Mouse (Mus musculus) kidney, embryonic 14.5 days (tissue): ENCODE measurements at regions not wholly inside any gene's neighbourhood (a gene's known extent, or its start where the extent isn't known, plus 50 kb on each side); places are given as distances from the start of the nearest gene placed in this dataset.
A peak's percentile ranks its signal among the peaks of the same experiment; 100 is the strongest.

Experiments
- ATAC-seq: fragments of 200-750 bp; cut with Nextera tagmentation; 2 replicates; pipeline ENCODE4 v1.8.0; 2017; ENCODE audit warnings: moderate number of reproducible peaks, mild to moderate bottlenecking, moderate TSS enrichment, moderate library complexity; ENCODE audit not compliant: low FRiP score, low TSS enrichment
- H3K27ac ChIP-seq: fragments of 300-500 bp; sonication (generic); 2 replicates; pipeline ENCODE4 v1.5.1; 2014; ENCODE audit warnings: low read depth, mild to moderate bottlenecking, low read length, moderate library complexity, mixed read lengths
- H3K27me3 ChIP-seq: fragments of 300-500 bp; sonication (generic); 2 replicates; pipeline ENCODE4 v1.6.1; 2014; ENCODE audit warnings: mild to moderate bottlenecking, low read length; ENCODE audit not compliant: control insufficient read depth, insufficient read depth
- H3K36me3 ChIP-seq: fragments of 300-500 bp; sonication (generic); 2 replicates; pipeline ENCODE4 v1.6.1; 2014; ENCODE audit warnings: low read length, mixed read lengths; ENCODE audit not compliant: control insufficient read depth, insufficient read depth
- H3K4me1 ChIP-seq: fragments of 300-500 bp; sonication (generic); 2 replicates; pipeline ENCODE4 v1.6.1; 2014; ENCODE audit warnings: low read length, mixed read lengths; ENCODE audit not compliant: control insufficient read depth, insufficient read depth
- H3K4me2 ChIP-seq: fragments of 300-500 bp; sonication (generic); replicated peaks from 2 replicates; pipeline ENCODE4 v1.6.1; 2014; ENCODE audit warnings: low read depth, mild to moderate bottlenecking, low read length
- H3K4me3 ChIP-seq: fragments of 300-500 bp; sonication (generic); 2 replicates; pipeline ENCODE4 v1.5.1; 2014; ENCODE audit warnings: mild to moderate bottlenecking, low read length
- H3K9ac ChIP-seq: fragments of 300-500 bp; sonication (generic); 2 replicates; pipeline ENCODE4 v1.6.1; 2014; ENCODE audit warnings: low read depth, mild to moderate bottlenecking, low read length, moderate library complexity
- H3K9me3 ChIP-seq: fragments of 300-500 bp; sonication (generic); 2 replicates; pipeline ENCODE4 v1.6.1; 2016; ENCODE audit warnings: low read length; ENCODE audit not compliant: control insufficient read depth
- WGBS: fragments of 180-500 bp; shearing (Covaris S2); extraction: QIAGEN DNeasy Blood & Tissue Kit; methylation state at CpG from one replicate; pipeline ENCODE4 v1.1.7; 2014; 5-methylcytosine and 5-hydroxymethylcytosine counted together

DNA sequence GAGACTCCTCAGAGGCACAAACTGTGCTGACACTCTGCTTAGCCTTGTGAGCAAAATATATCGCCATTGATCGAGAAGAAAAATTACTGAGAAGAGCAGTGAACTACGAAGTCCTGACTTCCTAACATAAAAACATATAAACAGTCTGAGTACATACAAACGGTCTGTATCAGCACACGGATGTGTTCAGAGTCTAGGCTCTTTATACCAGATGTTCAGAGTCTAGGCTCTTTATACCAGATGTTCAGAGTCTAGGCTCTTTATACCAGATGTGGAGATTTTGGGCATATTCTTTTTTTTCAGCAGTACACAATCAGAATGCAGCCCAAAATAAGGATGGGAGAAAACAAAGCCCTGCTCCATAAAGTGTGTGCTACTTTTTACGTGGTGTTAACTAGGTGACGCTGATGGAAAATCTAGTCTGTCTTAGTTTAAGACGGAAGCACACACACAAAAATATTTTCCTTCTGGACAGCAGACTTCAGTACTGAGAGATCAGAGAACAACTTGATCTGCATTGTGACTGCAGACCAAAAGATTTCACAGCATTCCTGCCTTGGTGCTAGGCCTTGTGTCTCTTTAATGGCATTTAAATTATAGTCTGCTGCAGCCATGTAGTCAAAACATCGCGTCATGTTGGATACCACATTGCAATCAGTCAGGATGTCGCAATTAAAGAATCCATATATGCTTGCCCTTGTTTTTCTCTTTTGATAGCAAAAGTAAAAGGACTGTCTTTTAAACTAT, 233.6 kb downstream of the Ptprc start:
- ATAC-seq = no peak
- Histone ChIP-seq H3K9me3 (no peaks in the 10 kb centered on the region), H3K27ac (no peak overlapping the region), H3K9ac (no peak overlapping the region), H3K27me3 (no peaks in the 10 kb centered on the region), H3K4me1 (no peaks in the 10 kb centered on the region), H3K4me3 (no peak overlapping the region), H3K36me3 (peaks cover 16% of the 10 kb centered on the region; the same call in 1 of the 2 replicates), H3K4me2 (no peak overlapping the region)
- WGBS = 81% methylated on average over 11 of the region's 11 CpGs

DNA sequence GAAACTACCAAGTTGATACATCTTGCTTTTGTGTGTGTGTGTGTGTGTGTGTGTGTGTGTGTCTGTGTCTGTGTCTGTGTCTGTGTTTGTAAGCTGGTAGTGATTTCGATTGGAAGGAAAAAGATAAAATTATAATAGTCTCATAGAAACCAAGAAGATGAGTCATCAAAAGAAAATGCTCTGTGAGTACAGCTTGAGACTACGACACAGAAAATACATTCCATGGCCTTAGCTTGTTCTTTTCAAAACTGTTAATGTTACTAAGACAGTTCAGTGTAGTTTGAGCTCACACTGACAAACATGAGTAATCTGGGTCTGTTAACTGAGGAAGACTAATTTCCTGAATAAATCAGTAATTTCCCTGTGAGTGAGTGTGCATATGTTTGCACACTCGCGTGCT, 239.8 kb downstream of the Ptprc start:
- Histone ChIP-seq H3K9me3 (no peaks in the 10 kb centered on the region), H3K4me2 (no peak overlapping the region), H3K4me3 (no peak overlapping the region), H3K4me1 (0 out of 2 replicates have a peak, but pooled peaks cover 2% of the 10 kb centered on the region), H3K27ac (no peak overlapping the region), H3K9ac (no peak overlapping the region), H3K36me3 (peaks cover 47% of the 10 kb centered on the region; the same call in 1 of the 2 replicates), H3K27me3 (no peaks in the 10 kb centered on the region)
- no peak for ATAC-seq
- 86% methylated on average over 4 of the region's 4 CpGs for WGBS

DNA sequence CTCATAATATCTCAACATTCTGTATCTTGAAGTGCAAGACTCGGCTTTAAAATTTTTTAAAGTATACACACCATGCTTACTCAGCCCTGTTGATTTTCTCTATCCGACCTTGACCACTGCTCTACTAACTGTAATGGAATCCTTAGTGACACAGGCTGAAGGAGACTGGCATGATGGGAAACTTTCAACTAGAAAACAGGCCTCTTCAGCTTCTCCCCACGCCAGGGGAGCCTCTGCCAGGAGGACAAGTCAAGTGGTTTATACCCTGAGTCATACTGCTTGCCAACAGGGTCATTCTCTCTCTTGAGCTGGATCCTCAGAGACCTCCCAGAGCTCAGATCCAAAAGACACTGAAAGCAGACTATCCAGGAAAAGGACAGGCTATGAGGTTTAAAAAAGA, 245.7 kb downstream of the Ptprc start:
- Histone ChIP-seq H3K9me3 (no peaks in the 10 kb centered on the region), H3K4me2 (no peak overlapping the region), H3K36me3 (peaks cover 36% of the 10 kb centered on the region; the same call in 1 of the 2 replicates), H3K27ac (0 out of 2 replicates have a peak overlapping the region, but pooled peaks have one; percentile 27), H3K4me3 (no peak overlapping the region), H3K9ac (no peak overlapping the region), H3K27me3 (no peaks in the 10 kb centered on the region), H3K4me1 (peaks cover 21% of the 10 kb centered on the region)
- WGBS = 89% methylated on average over 3 of the region's 3 CpGs
- ATAC-seq = no peak; the same call in 1 of the 2 replicates

DNA sequence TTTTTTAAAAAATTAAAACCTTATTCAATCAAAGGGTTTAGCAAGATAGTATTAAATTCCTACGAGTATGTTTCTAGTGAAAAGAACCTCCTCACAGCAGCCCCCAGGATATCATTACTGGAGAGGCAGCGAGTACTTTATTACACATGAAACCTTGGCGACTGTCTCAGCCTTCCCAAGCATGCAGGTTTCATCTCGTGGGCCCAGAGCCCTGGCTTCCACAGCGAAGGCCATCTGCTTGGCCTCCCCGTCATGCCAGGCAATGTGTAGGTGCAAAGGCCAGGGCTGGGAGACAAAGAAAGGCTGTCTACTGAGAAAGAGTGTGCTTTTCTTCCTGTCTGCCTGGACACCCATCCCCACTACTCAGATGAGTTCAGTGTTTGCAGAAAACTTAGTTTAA, 247.0 kb downstream of the Ptprc start:
- Histone ChIP-seq H3K9me3 (no peaks in the 10 kb centered on the region), H3K27ac (peak overlapping the region; percentile 74; the same call in 1 of the 2 replicates), H3K4me2 (peak overlapping the region; percentile 31; the same call in 1 of the 2 replicates), H3K36me3 (peaks cover 28% of the 10 kb centered on the region; the same call in 1 of the 2 replicates), H3K4me3 (no peak overlapping the region), H3K27me3 (no peaks in the 10 kb centered on the region), H3K4me1 (peaks cover 21% of the 10 kb centered on the region), H3K9ac (no peak overlapping the region)
- ATAC-seq = peak; percentile 66
- WGBS = 27% methylated on average over 6 of the region's 6 CpGs

DNA sequence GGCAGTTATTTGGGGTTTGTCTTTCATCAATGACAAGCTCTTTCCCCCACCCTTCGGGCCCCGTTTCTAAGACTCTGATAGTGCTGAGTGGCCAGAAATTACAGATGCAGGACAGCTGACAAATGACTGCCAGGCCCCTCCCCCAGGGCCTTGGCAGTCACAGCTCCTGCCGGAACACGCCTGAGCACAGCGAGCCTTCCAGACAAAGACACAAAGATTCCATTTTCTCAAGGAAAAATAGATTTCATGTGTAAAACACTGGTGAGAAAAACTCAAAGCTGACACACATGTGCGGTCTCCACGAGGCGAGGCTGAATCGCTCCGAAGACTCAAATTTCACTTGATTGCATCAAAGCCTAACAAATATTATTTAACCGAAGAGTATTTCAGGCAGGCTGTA, 247.6 kb downstream of the Ptprc start:
- Histone ChIP-seq H3K27me3 (no peaks in the 10 kb centered on the region), H3K36me3 (peaks cover 22% of the 10 kb centered on the region; the same call in 1 of the 2 replicates), H3K4me3 (peak overlapping the region; percentile 10; the same call in 1 of the 2 replicates), H3K4me1 (peaks cover 21% of the 10 kb centered on the region), H3K9ac (peak overlapping the region; percentile 31; the same call in 1 of the 2 replicates), H3K9me3 (no peaks in the 10 kb centered on the region), H3K4me2 (peak overlapping the region; percentile 31; the same call in 1 of the 2 replicates), H3K27ac (peak overlapping the region; percentile 74; the same call in 1 of the 2 replicates)
- 19% methylated on average over 11 of the region's 11 CpGs for WGBS
- peak; percentile 87 for ATAC-seq

DNA sequence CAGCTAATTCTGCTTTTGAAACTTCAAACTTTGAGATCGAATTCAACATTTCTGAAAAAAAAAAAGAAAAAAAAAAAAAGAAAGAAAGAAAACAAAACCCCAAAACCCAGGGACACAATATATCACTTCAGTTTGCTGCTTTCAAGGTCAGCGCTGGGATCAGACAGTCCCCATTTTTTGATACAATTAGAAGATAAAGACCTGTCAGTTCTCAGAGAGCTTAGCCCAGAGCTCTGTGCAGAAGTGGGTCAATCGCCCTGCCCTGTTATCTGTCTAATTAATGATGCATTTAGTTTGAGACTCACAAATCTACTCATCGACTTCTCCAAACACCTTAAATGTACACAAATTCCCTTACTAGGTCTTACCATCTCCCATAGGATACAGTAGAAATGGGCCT, 249.2 kb downstream of the Ptprc start:
- Histone ChIP-seq H3K9ac (no peak overlapping the region), H3K4me3 (no peak overlapping the region), H3K27me3 (no peaks in the 10 kb centered on the region), H3K27ac (no peak overlapping the region), H3K9me3 (no peaks in the 10 kb centered on the region), H3K36me3 (peaks cover 13% of the 10 kb centered on the region; the same call in 1 of the 2 replicates), H3K4me2 (no peak overlapping the region), H3K4me1 (peaks cover 21% of the 10 kb centered on the region)
- WGBS = 48% methylated on average over 4 of the region's 4 CpGs
- no peak for ATAC-seq

DNA sequence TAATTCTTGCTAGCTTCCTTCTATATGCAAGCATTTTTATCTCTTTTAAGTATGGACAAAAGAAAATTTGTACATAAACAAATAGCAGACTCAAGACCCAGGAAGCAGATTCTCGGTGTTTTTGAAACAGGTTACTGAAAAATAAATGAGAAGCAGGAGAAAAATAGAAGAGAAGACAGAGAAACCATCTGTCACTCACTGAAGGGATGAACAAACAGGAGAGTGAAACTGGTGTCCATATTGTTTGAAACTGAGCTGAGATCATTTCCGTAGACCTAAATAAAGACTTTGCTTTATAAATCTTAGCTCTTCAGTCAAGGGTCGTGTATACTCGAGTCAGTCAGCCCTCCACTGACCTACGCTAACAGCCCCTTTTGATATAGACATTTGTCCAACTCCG, 251.4 kb downstream of the Ptprc start:
- WGBS = 75% methylated on average over 6 of the region's 6 CpGs

DNA sequence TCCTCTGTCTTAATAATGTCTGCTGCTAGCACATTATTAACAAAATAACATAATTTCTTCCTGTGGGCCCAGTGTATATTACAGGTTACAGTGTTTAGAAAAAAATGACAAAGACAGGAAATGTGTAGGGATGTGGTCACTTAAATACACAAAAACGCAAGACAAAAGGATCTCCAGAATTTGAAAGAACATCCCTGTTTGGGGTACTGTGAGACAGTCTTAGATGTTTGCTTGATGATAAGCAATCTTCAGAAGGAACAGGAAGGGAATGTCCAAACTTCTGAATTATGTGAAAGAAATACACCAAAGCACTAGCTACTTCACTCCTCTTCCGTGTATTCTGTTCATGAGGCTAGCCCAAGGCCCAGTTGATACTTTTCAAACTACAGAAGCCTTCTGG, 251.8 kb downstream of the Ptprc start:
- Histone ChIP-seq H3K4me1 (peaks cover 20% of the 10 kb centered on the region), H3K27me3 (no peaks in the 10 kb centered on the region), H3K36me3 (peaks cover 11% of the 10 kb centered on the region; the same call in 1 of the 2 replicates), H3K27ac (no peak overlapping the region), H3K4me2 (no peak overlapping the region), H3K9ac (no peak overlapping the region), H3K4me3 (no peak overlapping the region), H3K9me3 (no peaks in the 10 kb centered on the region)
- ATAC-seq = no peak
- WGBS = 82% methylated on average over 2 of the region's 2 CpGs

More for the DNA sequence above, 251.4 kb downstream of the Ptprc start:
- Histone ChIP-seq H3K27me3 (no peaks in the 10 kb centered on the region), H3K9ac (no peak overlapping the region), H3K4me1 (peaks cover 21% of the 10 kb centered on the region), H3K36me3 (peaks cover 10% of the 10 kb centered on the region; the same call in 1 of the 2 replicates), H3K27ac (no peak overlapping the region), H3K4me2 (no peak overlapping the region), H3K4me3 (no peak overlapping the region), H3K9me3 (no peaks in the 10 kb centered on the region)
- ATAC-seq = no peak

DNA sequence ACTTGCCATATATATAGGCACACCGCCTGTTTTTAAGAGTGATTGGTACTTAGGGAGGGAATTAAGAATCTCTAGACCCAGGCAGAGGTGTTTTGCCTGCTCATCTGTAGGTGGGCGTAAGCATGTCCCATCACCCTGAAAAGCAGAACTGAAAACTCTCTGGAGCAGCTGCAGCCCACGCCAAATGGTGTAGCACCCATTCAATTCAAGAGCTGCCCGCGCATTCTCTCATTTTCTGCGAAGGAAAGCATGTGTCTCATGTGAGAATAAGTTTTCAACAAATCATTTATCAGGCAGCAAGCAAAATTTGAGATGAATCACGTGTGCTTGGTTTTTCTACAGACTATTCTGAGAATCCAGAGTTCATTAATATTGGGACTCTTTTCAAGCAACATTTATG, 252.7 kb downstream of the Ptprc start:
- Histone ChIP-seq H3K27ac (no peak overlapping the region), H3K4me1 (peaks cover 11% of the 10 kb centered on the region), H3K4me3 (no peak overlapping the region), H3K9ac (no peak overlapping the region), H3K27me3 (no peaks in the 10 kb centered on the region), H3K9me3 (no peaks in the 10 kb centered on the region), H3K36me3 (peaks cover 11% of the 10 kb centered on the region; the same call in 1 of the 2 replicates), H3K4me2 (no peak overlapping the region)
- ATAC-seq = no peak
- 92% methylated on average over 7 of the region's 7 CpGs for whole genome bisulfite sequencing
